Mouse (Mus musculus) layer of hippocampus, adult 8-10 months (tissue): ENCODE measurements at regions not wholly inside any gene's neighbourhood (a gene's known extent, or its start where the extent isn't known, plus 50 kb on each side); places are given as distances from the start of the nearest gene placed in this dataset.
"Not testable (repeated sequence)": the region's sequence is repeated elsewhere in the genome, so short reads cannot be mapped to it uniquely, and the experiment has no call there.

Experiments
- DNase-seq, 2 experiments: peaks; one replicate each; pipeline ENCODE4 v3.0.0; 2022; ENCODE audit warnings: low spot score in 2 of 2

- DNase-seq: peak; percentile 17 to 32
These were observed 133.4 kb upstream of the Ajap1 start for GRCm38 (mm10) chr4:153616058-153616457.

- no peak for DNase-seq
These were observed 134.3 kb upstream of the Ajap1 start for GRCm38 (mm10) chr4:153616938-153617337.

- no peak for DNase-seq
These were observed 138.3 kb upstream of the Ajap1 start for GRCm38 (mm10) chr4:153620871-153621270.

- no peak for DNase-seq
These were observed 148.6 kb upstream of the Ajap1 start for GRCm38 (mm10) chr4:153631161-153631560.

- no peak for DNase-seq
These were observed 149.4 kb upstream of the Ajap1 start for GRCm38 (mm10) chr4:153632056-153632455.

- DNase-seq: no peak
These were observed 149.9 kb upstream of the Ajap1 start for GRCm38 (mm10) chr4:153632551-153632950.

GRCm38 (mm10) chr4:153633260-153633659 lies 150.6 kb upstream of the Ajap1 start:
- DNase-seq: peak in 1 of 2 experiments; percentile 10

GRCm38 (mm10) chr4:153634221-153634881 lies 151.7 kb upstream of the Ajap1 start:
- DNase-seq: no peak

- DNase-seq: no peak
These were observed 155.4 kb upstream of the Ajap1 start for GRCm38 (mm10) chr4:153637989-153638388.

GRCm38 (mm10) chr4:153651849-153652248 lies 169.2 kb upstream of the Ajap1 start:
- no peak for DNase-seq

- peak in 1 of 2 experiments; percentile 15 for DNase-seq
These were observed 170.2 kb upstream of the Ajap1 start for GRCm38 (mm10) chr4:153652841-153653240.

GRCm38 (mm10) chr4:153662731-153663130 lies 180.1 kb upstream of the Ajap1 start:
- no peak for DNase-seq

- DNase-seq: not testable (repeated sequence)
These were observed 184.1 kb upstream of the Ajap1 start for GRCm38 (mm10) chr4:153666626-153667236.

- no peak for DNase-seq
These were observed 186.5 kb upstream of the Ajap1 start for GRCm38 (mm10) chr4:153669070-153669469.

GRCm38 (mm10) chr4:153670216-153670615 lies 187.6 kb upstream of the Ajap1 start:
- no peak for DNase-seq

- no peak for DNase-seq
These were observed 192.8 kb upstream of the Ajap1 start for GRCm38 (mm10) chr4:153675431-153675830.

GRCm38 (mm10) chr4:153679151-153679550 lies 196.5 kb upstream of the Ajap1 start:
- DNase-seq: no peak

GRCm38 (mm10) chr4:153688441-153688840 lies 205.8 kb upstream of the Ajap1 start:
- no peak for DNase-seq

GRCm38 (mm10) chr4:153693881-153694280 lies 211.3 kb upstream of the Ajap1 start:
- no peak for DNase-seq

GRCm38 (mm10) chr4:153696426-153697040 lies 213.9 kb upstream of the Ajap1 start:
- DNase-seq: no peak

GRCm38 (mm10) chr4:153707218-153707617 lies 224.6 kb upstream of the Ajap1 start:
- DNase-seq: no peak

GRCm38 (mm10) chr4:153714995-153715645 lies 232.5 kb upstream of the Ajap1 start:
- no peak for DNase-seq
